In the genomic region with DNA sequence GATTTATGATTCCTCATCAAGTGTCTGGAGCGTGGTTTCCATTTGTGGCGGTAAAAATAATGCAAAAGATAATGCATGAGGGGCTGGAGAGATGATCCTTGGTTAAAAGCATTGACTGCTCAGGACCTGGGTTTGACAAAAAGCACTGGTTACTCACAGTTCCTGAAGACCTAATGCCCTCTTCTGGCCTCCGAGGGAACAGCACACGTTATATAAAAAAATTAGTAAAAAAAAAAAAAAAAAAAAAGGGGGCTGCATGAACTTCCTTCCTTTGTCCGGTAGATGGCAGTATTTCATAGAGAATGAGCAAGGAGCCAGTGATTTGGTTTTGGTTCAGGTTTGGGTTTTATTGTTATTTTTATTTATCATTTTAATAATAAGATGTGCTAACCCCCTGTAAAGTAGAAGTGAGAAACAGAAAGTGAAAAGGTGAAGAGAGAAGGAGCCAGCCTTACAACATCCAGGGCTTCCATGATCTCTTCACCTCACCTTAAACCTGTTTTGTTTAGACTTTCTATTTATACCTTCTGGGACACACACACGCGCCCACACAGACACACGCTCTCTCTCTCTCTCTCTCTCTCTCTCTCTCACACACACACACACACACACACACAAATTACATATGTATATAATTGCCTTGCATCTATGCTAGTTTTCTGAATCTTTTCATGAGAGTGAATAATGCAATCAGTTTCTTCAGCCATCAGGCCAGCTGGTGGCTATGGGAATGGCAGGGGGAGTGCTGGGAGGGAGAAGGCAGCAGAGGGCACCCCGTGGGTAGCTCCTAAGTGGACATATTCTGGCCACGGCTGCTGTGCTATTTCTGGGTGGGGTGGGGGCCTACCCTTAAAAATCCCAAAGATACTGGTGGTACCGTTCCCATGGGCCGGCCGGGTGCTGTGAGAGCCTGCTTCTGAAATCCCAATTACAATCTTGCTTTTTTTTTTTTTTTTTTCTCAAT, we compare ENCODE assay signal across 9 mouse cellular contexts.
A peak's percentile ranks its signal among the peaks of the same experiment; 100 is the strongest.
DNase-seq lines count a peak whose midpoint lies in the region; ATAC-seq lines count a peak whose summit lies in the region.
"Had no signal": no experiment of that assay in that cellular context is flagged by ENCODE, and none has a peak within 500 bp of the region (broad histone marks: within the 10 kb centered on the region; RNA-seq: fewer than 3 reads in every experiment).

No protein-coding gene starts in this region.

- peak; percentile 17 for DNase-seq in liver
- peak; percentile 71 for DNase-seq in ZHBTc4 (ENCODE audit: low read depth, low spot score)
- peak; percentile 76 for DNase-seq in embryo, embryonic 11 days
- DNase-seq in retina, postnatal 7 days (ENCODE audit: low read depth, low spot score), result peak; percentile 49
- no peak for DNase-seq in urinary bladder, postnatal 10 days (ENCODE audit: low spot score)

- no peak overlapping the region for H3K4me3 ChIP-seq in liver, embryonic 12.5 days
- H3K4me3 ChIP-seq in hindbrain, embryonic 12.5 days, result no peak overlapping the region
- H3K4me3 ChIP-seq in limb, embryonic 12.5 days (replicated peaks), result no peak overlapping the region
- H3K4me3 ChIP-seq: myocyte had no signal

- no peaks in the 10 kb centered on the region for H3K9me3 ChIP-seq in liver, embryonic 12.5 days (replicated peaks)
- H3K9me3 ChIP-seq in hindbrain, embryonic 12.5 days (replicated peaks), result no peaks in the 10 kb centered on the region
- H3K9me3 ChIP-seq in limb, embryonic 12.5 days, result no peaks in the 10 kb centered on the region

- 34% methylated on average over 13 of the region's 13 CpGs for WGBS in liver, embryonic 12.5 days (ENCODE audit: insufficient replicate concordance)
- WGBS in hindbrain, embryonic 12.5 days, result 34% methylated on average over 13 of the region's 13 CpGs
- WGBS in limb, embryonic 12.5 days, result 40% methylated on average over 13 of the region's 13 CpGs

- no peak overlapping the region for H3K4me2 ChIP-seq in liver, embryonic 12.5 days
- no peak overlapping the region for H3K4me2 ChIP-seq in hindbrain, embryonic 12.5 days (replicated peaks)
- H3K4me2 ChIP-seq in limb, embryonic 12.5 days, result no peak overlapping the region

- H3K27me3 ChIP-seq in liver, embryonic 12.5 days (replicated peaks), result no peaks in the 10 kb centered on the region
- H3K27me3 ChIP-seq in hindbrain, embryonic 12.5 days, result no peaks in the 10 kb centered on the region
- no peaks in the 10 kb centered on the region for H3K27me3 ChIP-seq in limb, embryonic 12.5 days

- no peak for ATAC-seq in liver, embryonic 12.5 days
- peak; percentile 55 for ATAC-seq in hindbrain, embryonic 12.5 days (ENCODE audit: low FRiP score)
- 0 out of 2 replicates have a peak, but pooled peaks have one; percentile 20 for ATAC-seq in limb, embryonic 12.5 days (ENCODE audit: insufficient number of reproducible peaks, insufficient read depth, low FRiP score, low TSS enrichment, low read depth)

- H3K36me3 ChIP-seq in liver, embryonic 12.5 days, result no peaks in the 10 kb centered on the region
- no peaks in the 10 kb centered on the region for H3K36me3 ChIP-seq in hindbrain, embryonic 12.5 days
- no peaks in the 10 kb centered on the region for H3K36me3 ChIP-seq in limb, embryonic 12.5 days

- no peak overlapping the region for H3K27ac ChIP-seq in liver, embryonic 12.5 days
- no peak overlapping the region for H3K27ac ChIP-seq in hindbrain, embryonic 12.5 days
- H3K27ac ChIP-seq in limb, embryonic 12.5 days, result no peak overlapping the region

- H3K4me1 ChIP-seq in liver, embryonic 12.5 days, result no peaks in the 10 kb centered on the region
- peaks cover 3% of the 10 kb centered on the region; the same call in 1 of the 2 replicates for H3K4me1 ChIP-seq in hindbrain, embryonic 12.5 days
- no peaks in the 10 kb centered on the region for H3K4me1 ChIP-seq in limb, embryonic 12.5 days (replicated peaks)

- H3K9ac ChIP-seq in liver, embryonic 12.5 days, result no peak overlapping the region
- H3K9ac ChIP-seq in hindbrain, embryonic 12.5 days, result no peak overlapping the region
- no peak overlapping the region for H3K9ac ChIP-seq in limb, embryonic 12.5 days (replicated peaks)
